Mouse (Mus musculus) midbrain, embryonic 16.5 days (tissue): ENCODE data around the gene Fgf2. TPM values are rescaled to one million over a fixed set of nuclear protein-coding genes. Genes with fewer than 3 reads are reported as not detected.

ENCODE experiments used
- ATAC-seq: fragments of 200-750 bp; cut with Nextera tagmentation; 2 replicates; pipeline ENCODE4 v1.8.0; 2017; ENCODE audit warnings: moderate TSS enrichment
- H3K27ac ChIP-seq: fragments of 300-500 bp; sonication (generic); 2 replicates; pipeline ENCODE4 v1.5.1; 2014; ENCODE audit warnings: mild to moderate bottlenecking, low read length, mixed read lengths
- H3K27me3 ChIP-seq: fragments of 300-500 bp; sonication (generic); 2 replicates; pipeline ENCODE4 v1.6.1; 2014; ENCODE audit warnings: low read depth, low read length, mixed read lengths; ENCODE audit not compliant: control insufficient read depth, insufficient read depth
- H3K36me3 ChIP-seq: fragments of 300-500 bp; sonication (generic); 2 replicates; pipeline ENCODE4 v1.6.1; 2014; ENCODE audit warnings: mild to moderate bottlenecking, low read length, moderate library complexity, mixed read lengths; ENCODE audit not compliant: control insufficient read depth, insufficient read depth
- H3K4me1 ChIP-seq: fragments of 300-500 bp; sonication (generic); 2 replicates; pipeline ENCODE4 v1.6.1; 2014; ENCODE audit warnings: mild to moderate bottlenecking, low read length, mixed read lengths; ENCODE audit not compliant: control insufficient read depth, insufficient read depth
- H3K4me2 ChIP-seq: fragments of 300-500 bp; sonication (generic); 2 replicates; pipeline ENCODE4 v1.6.1; 2014; ENCODE audit warnings: mild to moderate bottlenecking, low read length, mixed read lengths
- H3K4me3 ChIP-seq: fragments of 300-500 bp; sonication (generic); 2 replicates; pipeline ENCODE4 v1.5.1; 2014; ENCODE audit warnings: low read depth, mild to moderate bottlenecking, low read length, moderate library complexity, mixed read lengths
- H3K9ac ChIP-seq: fragments of 300-500 bp; sonication (generic); 2 replicates; pipeline ENCODE4 v1.6.1; 2014; ENCODE audit warnings: low read depth, low read length, mixed read lengths
- H3K9me3 ChIP-seq: fragments of 300-500 bp; sonication (generic); replicated peaks from 2 replicates; pipeline ENCODE4 v1.6.1; 2014; ENCODE audit warnings: mild to moderate bottlenecking, low read length, mixed read lengths; ENCODE audit not compliant: control insufficient read depth, poor library complexity, severe bottlenecking
- WGBS: fragments of 180-500 bp; shearing (Covaris S2); extraction: QIAGEN DNeasy Blood & Tissue Kit; methylation state at CpG from one replicate; pipeline ENCODE4 v1.1.7; 2014; 5-methylcytosine and 5-hydroxymethylcytosine counted together
- polyA plus RNA-seq: library from polyadenylated mRNA; unstranded; fragments of >200 nt; fragmentation: Nextera tagmentation; extraction: Ambion mirVana; gene quantifications from 2 replicates; pipeline ENCODE4 v1.2.1, GENCODE M21; 2015

The Fgf2 gene
- polyA plus RNA-seq, 1 experiment from 2014 or later, result 0.44 TPM

DNA sequence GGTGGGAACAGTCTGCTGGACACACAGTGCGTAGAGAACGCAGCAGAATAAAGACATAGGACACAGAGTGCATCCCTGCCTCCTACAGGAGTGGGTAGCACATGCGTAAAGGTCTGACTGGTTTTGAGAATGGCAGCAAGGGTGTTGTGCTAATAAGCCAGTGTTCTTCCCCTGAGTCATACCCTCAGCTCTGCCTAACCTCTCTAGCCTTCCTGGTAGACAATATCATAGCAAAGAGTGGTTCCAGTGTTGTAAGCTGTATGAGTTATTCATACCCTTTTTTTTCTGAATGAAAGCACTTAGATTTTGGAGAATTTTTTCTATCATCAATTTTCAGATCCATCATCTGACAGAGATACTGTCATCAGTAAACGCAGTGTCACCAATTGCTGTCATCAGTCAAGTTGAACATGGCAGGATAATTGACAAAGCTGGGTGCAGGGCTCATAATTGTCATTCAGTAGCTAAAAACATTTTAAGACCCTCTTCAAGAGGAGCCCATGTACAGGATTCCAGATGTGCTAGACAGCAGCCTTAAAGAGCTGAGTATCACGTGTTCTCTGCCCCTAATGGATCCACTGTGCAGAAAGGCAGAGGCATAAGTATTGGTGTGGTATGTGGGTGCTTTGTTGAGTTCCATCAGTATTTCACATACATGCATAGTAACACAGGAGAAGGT, 48.9 kb downstream of the Fgf2 start:
- ATAC-seq, result no peak
- no peaks in the 10 kb centered on the region for H3K4me1 ChIP-seq
- H3K27ac ChIP-seq, result no peak overlapping the region
- H3K9me3 ChIP-seq, result no peaks in the 10 kb centered on the region
- WGBS, result 91% methylated on average over 5 of the region's 5 CpGs
- H3K4me2 ChIP-seq, result no peak overlapping the region
- H3K27me3 ChIP-seq, result no peaks in the 10 kb centered on the region
- no peak overlapping the region for H3K4me3 ChIP-seq
- H3K9ac ChIP-seq, result no peak overlapping the region
- no peaks in the 10 kb centered on the region for H3K36me3 ChIP-seq

DNA sequence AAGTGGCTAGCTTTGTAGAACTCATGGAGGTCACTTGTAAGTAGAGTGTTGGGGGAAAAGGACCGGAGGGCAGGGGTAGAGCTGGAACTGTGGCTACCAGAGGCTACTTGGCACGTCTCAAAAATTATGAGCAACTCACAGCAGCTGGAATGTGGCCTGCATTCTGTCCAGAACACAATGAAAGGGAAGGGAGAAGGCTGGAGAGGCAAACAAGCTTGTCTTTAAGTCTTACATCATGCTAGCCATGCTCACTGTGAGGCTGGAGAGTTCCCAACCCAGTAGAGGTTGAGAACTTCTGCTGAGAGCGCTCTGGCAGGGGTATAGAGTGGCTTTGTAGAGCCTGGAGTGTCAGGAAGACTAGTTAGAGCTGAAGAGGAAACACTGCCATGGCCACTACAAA, 49.5 kb downstream of the Fgf2 start:
- H3K9me3 ChIP-seq, result no peaks in the 10 kb centered on the region
- H3K4me3 ChIP-seq, result no peak overlapping the region
- no peak overlapping the region for H3K27ac ChIP-seq
- 81% methylated on average over 3 of the region's 3 CpGs for WGBS
- H3K4me1 ChIP-seq, result no peaks in the 10 kb centered on the region
- H3K4me2 ChIP-seq, result no peak overlapping the region
- H3K27me3 ChIP-seq, result no peaks in the 10 kb centered on the region
- no peak for ATAC-seq
- no peak overlapping the region for H3K9ac ChIP-seq
- H3K36me3 ChIP-seq, result no peaks in the 10 kb centered on the region

DNA sequence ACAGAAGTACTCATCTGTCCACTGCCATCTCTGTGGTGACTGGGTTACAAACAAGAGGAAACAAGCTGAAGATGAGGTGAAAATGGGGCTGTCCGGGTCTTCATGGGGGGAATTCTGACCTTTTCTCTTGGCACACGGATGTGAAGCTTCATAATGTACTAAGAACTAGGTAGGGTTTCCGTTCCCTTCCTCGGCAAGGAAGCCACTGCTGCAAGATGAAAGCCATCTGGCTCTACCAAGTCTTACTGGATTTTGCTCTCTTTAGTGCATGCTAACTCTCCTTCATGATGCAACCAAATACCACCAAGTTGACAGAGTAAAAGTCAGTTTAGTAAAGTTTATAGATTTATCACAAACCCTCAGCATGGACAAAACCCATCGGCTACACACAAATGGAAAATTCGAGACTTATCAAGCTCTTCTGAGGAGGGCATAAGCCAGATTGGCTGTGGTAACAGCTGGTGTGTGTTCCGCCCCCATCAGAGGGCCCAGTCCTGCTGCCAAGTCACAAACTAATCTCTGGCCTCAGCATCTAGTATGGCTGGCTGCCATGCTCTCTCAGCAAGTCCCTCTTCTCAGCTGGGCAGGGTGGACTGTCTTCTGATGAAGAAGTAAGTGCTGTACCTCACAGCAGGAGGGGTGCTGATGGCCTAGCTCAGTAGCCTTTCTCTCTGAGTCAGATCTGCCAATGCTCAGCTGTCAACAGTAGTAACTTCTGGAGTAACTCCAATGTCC, 50.7 kb downstream of the Fgf2 start:
- Histone ChIP-seq H3K4me2 (no peak overlapping the region), H3K27ac (no peak overlapping the region), H3K9me3 (no peaks in the 10 kb centered on the region), H3K4me1 (no peaks in the 10 kb centered on the region), H3K36me3 (no peaks in the 10 kb centered on the region), H3K4me3 (no peak overlapping the region), H3K9ac (no peak overlapping the region), H3K27me3 (no peaks in the 10 kb centered on the region)
- WGBS, result 88% methylated on average over 7 of the region's 7 CpGs
- no peak for ATAC-seq

GRCm38 (mm10) chr3:37401729-37402610, 53.8 kb downstream of the Fgf2 start:
- H3K4me2 ChIP-seq, result no peak overlapping the region
- H3K9me3 ChIP-seq, result no peaks in the 10 kb centered on the region
- no peaks in the 10 kb centered on the region for H3K27me3 ChIP-seq
- WGBS, result 84% methylated on average over 11 of the region's 11 CpGs
- no peak for ATAC-seq
- no peaks in the 10 kb centered on the region for H3K36me3 ChIP-seq
- H3K9ac ChIP-seq, result no peak overlapping the region
- no peaks in the 10 kb centered on the region for H3K4me1 ChIP-seq
- no peak overlapping the region for H3K4me3 ChIP-seq
- no peak overlapping the region for H3K27ac ChIP-seq

GRCm38 (mm10) chr3:37407598-37407997, 59.5 kb downstream of the Fgf2 start:
- no peaks in the 10 kb centered on the region for H3K9me3 ChIP-seq
- no peaks in the 10 kb centered on the region for H3K27me3 ChIP-seq
- no peak overlapping the region for H3K4me3 ChIP-seq
- no peaks in the 10 kb centered on the region for H3K4me1 ChIP-seq
- ATAC-seq, result no peak
- no peaks in the 10 kb centered on the region for H3K36me3 ChIP-seq
- no peak overlapping the region for H3K27ac ChIP-seq
- H3K9ac ChIP-seq, result no peak overlapping the region
- H3K4me2 ChIP-seq, result no peak overlapping the region

- H3K27ac ChIP-seq, result no peak overlapping the region
- ATAC-seq, result no peak
- H3K4me1 ChIP-seq, result peaks cover 4% of the 10 kb centered on the region
- 92% methylated on average over 3 of the region's 3 CpGs for WGBS
- no peak overlapping the region for H3K9ac ChIP-seq
- no peaks in the 10 kb centered on the region for H3K9me3 ChIP-seq
- H3K4me3 ChIP-seq, result no peak overlapping the region
- no peak overlapping the region for H3K4me2 ChIP-seq
- no peaks in the 10 kb centered on the region for H3K27me3 ChIP-seq
- no peaks in the 10 kb centered on the region for H3K36me3 ChIP-seq
These were observed 65.3 kb downstream of the Fgf2 start for GRCm38 (mm10) chr3:37413446-37413845.

- Histone ChIP-seq H3K27ac (no peak overlapping the region), H3K9me3 (no peaks in the 10 kb centered on the region), H3K27me3 (no peaks in the 10 kb centered on the region), H3K4me2 (no peak overlapping the region), H3K4me1 (peaks cover 9% of the 10 kb centered on the region), H3K36me3 (no peaks in the 10 kb centered on the region), H3K4me3 (no peak overlapping the region), H3K9ac (no peak overlapping the region)
- no peak for ATAC-seq
- WGBS, result 52% methylated on average over 14 of the region's 14 CpGs
These were observed 66.3 kb downstream of the Fgf2 start for GRCm38 (mm10) chr3:37414413-37414960.

GRCm38 (mm10) chr3:37418341-37418740, 70.2 kb downstream of the Fgf2 start:
- H3K4me1 ChIP-seq, result peaks cover 24% of the 10 kb centered on the region
- H3K9me3 ChIP-seq, result no peaks in the 10 kb centered on the region
- H3K27me3 ChIP-seq, result no peaks in the 10 kb centered on the region
- WGBS, result 76% methylated on average over 5 of the region's 5 CpGs
- H3K27ac ChIP-seq, result no peak overlapping the region
- H3K9ac ChIP-seq, result peak overlapping the region; percentile 82
- H3K4me3 ChIP-seq, result peak overlapping the region; percentile 95
- peak overlapping the region; percentile 84 for H3K4me2 ChIP-seq
- ATAC-seq, result no peak
- no peaks in the 10 kb centered on the region for H3K36me3 ChIP-seq
